Mouse (Mus musculus): Measurements from ENCODE around the gene Dcbld2. TPM values are rescaled to one million over a fixed set of nuclear protein-coding genes. Genes with fewer than 3 reads are reported as not detected.

The Dcbld2 gene
- polyA plus RNA-seq, 1 experiment from 2014 or later, result 8.7 TPM

GRCm38 (mm10) chr16:58474875-58475274 is 66.6 kb downstream of the Dcbld2 start:
- peaks cover 22% of the 10 kb centered on the region; the same call in 1 of the 2 replicates for H3K36me3 ChIP-seq (replicated peaks; ENCODE audit: control insufficient read depth, insufficient read depth)
- no peak overlapping the region for H3K4me3 ChIP-seq (replicated peaks; ENCODE audit: low read length)
- H3K27ac ChIP-seq, result no peak overlapping the region
- no peak for DNase-seq (ENCODE audit: low spot score)
- WGBS, result 57% methylated on average over 3 of the region's 3 CpGs
- no peak for ATAC-seq (ENCODE audit: low FRiP score)
- no peak overlapping the region for H3K4me2 ChIP-seq (replicated peaks)
- no peak overlapping the region for H3K9ac ChIP-seq
- peaks cover 10% of the 10 kb centered on the region; the same call in 1 of the 2 replicates for H3K9me3 ChIP-seq (ENCODE audit: control insufficient read depth, low read length)
- H3K27me3 ChIP-seq (ENCODE audit: control insufficient read depth, insufficient read depth, low read length), result no peaks in the 10 kb centered on the region
- H3K4me1 ChIP-seq (replicated peaks; ENCODE audit: control insufficient read depth, insufficient read depth, low read length), result no peaks in the 10 kb centered on the region

GRCm38 (mm10) chr16:58475544-58476154 is 67.4 kb downstream of the Dcbld2 start:
- Histone ChIP-seq H3K36me3 (replicated peaks; ENCODE audit: control insufficient read depth, insufficient read depth) (peaks cover 22% of the 10 kb centered on the region; the same call in 1 of the 2 replicates), H3K27ac (no peak overlapping the region), H3K9me3 (ENCODE audit: control insufficient read depth, low read length) (peaks cover 10% of the 10 kb centered on the region; the same call in 1 of the 2 replicates), H3K4me3 (replicated peaks; ENCODE audit: low read length) (no peak overlapping the region), H3K27me3 (ENCODE audit: control insufficient read depth, insufficient read depth, low read length) (no peaks in the 10 kb centered on the region), H3K4me1 (replicated peaks; ENCODE audit: control insufficient read depth, insufficient read depth, low read length) (no peaks in the 10 kb centered on the region), H3K4me2 (replicated peaks) (no peak overlapping the region), H3K9ac (no peak overlapping the region)
- ATAC-seq (ENCODE audit: low FRiP score) (no peak), DNase-seq (ENCODE audit: low spot score) (no peak)
- WGBS, result 94% methylated on average over 3 of the region's 3 CpGs

DNA sequence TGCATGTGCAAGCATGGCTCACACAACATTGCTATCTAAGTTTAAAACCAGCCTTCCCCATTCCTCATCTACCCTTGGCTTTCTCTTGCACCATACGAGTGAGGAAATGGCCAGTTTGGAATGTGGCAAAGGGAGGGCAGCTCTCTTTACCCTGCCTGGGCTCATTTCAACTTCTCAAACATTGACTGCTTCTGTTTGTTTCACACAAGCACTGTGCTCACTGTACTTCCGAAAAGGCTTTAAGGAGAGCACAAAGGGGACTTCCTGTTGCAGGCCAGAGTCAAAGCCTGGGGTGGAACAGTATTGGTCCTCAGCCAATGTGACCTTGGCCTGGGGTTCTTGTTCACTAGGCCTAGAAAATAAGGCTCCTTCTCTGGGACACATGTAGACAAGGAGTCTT is 68.1 kb downstream of the Dcbld2 start:
- Histone ChIP-seq H3K9me3 (ENCODE audit: control insufficient read depth, low read length) (peaks cover 10% of the 10 kb centered on the region; the same call in 1 of the 2 replicates), H3K4me2 (replicated peaks) (no peak overlapping the region), H3K4me1 (replicated peaks; ENCODE audit: control insufficient read depth, insufficient read depth, low read length) (no peaks in the 10 kb centered on the region), H3K27me3 (ENCODE audit: control insufficient read depth, insufficient read depth, low read length) (no peaks in the 10 kb centered on the region), H3K27ac (no peak overlapping the region), H3K36me3 (replicated peaks; ENCODE audit: control insufficient read depth, insufficient read depth) (peaks cover 20% of the 10 kb centered on the region; the same call in 1 of the 2 replicates), H3K9ac (no peak overlapping the region), H3K4me3 (replicated peaks; ENCODE audit: low read length) (no peak overlapping the region)
- peak; percentile 53; the same call in 1 of the 2 replicates for ATAC-seq (ENCODE audit: low FRiP score)
- no peak for DNase-seq (ENCODE audit: low spot score)
- 67% methylated on average over 2 of the region's 2 CpGs for WGBS

DNA sequence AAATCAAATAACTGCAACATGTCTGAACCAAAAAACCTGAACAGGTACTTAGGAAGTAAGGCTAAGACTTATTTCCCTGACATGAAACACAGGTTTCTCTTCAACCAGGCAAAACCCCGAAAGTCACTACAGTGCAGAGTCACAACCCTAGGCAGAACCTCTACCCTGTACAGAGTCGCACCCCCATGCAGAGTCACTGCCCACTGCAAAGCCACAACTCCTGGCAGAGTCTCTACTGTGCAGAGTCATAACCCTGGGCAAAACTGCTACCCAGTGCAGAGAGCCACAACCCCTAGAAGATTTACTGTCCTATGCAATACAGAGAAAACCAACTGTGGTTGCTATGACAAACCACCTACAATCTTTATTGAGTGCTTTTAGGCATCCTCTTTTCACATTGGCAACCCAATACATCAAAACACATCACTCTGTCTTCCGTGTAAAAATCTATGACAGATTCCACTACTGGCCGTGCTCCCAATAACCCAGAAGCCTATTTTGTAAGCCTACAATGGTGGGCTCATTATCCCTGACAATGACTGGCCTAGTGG is 71.7 kb downstream of the Dcbld2 start:
- Histone ChIP-seq H3K36me3 (replicated peaks; ENCODE audit: control insufficient read depth, insufficient read depth) (no peaks in the 10 kb centered on the region), H3K27ac (no peak overlapping the region), H3K4me2 (replicated peaks) (no peak overlapping the region), H3K4me3 (replicated peaks; ENCODE audit: low read length) (no peak overlapping the region), H3K27me3 (ENCODE audit: control insufficient read depth, insufficient read depth, low read length) (no peaks in the 10 kb centered on the region), H3K9ac (no peak overlapping the region), H3K4me1 (replicated peaks; ENCODE audit: control insufficient read depth, insufficient read depth, low read length) (no peaks in the 10 kb centered on the region), H3K9me3 (ENCODE audit: control insufficient read depth, low read length) (peaks cover 10% of the 10 kb centered on the region; the same call in 1 of the 2 replicates)
- WGBS, result 86% methylated on average over 4 of the region's 4 CpGs
- DNase-seq (ENCODE audit: low spot score) (no peak), ATAC-seq (ENCODE audit: low FRiP score) (no peak)

GRCm38 (mm10) chr16:58481219-58481905 is 73.1 kb downstream of the Dcbld2 start:
- H3K4me1 ChIP-seq (replicated peaks; ENCODE audit: control insufficient read depth, insufficient read depth, low read length), result no peaks in the 10 kb centered on the region
- WGBS, result 82% methylated on average over 9 of the region's 9 CpGs
- peaks cover 10% of the 10 kb centered on the region; the same call in 1 of the 2 replicates for H3K9me3 ChIP-seq (ENCODE audit: control insufficient read depth, low read length)
- no peak overlapping the region for H3K4me3 ChIP-seq (replicated peaks; ENCODE audit: low read length)
- DNase-seq (ENCODE audit: low spot score), result no peak
- no peak overlapping the region for H3K27ac ChIP-seq
- H3K4me2 ChIP-seq (replicated peaks), result no peak overlapping the region
- no peak for ATAC-seq (ENCODE audit: low FRiP score)
- no peaks in the 10 kb centered on the region for H3K27me3 ChIP-seq (ENCODE audit: control insufficient read depth, insufficient read depth, low read length)
- no peaks in the 10 kb centered on the region for H3K36me3 ChIP-seq (replicated peaks; ENCODE audit: control insufficient read depth, insufficient read depth)
- H3K9ac ChIP-seq, result no peak overlapping the region

DNA sequence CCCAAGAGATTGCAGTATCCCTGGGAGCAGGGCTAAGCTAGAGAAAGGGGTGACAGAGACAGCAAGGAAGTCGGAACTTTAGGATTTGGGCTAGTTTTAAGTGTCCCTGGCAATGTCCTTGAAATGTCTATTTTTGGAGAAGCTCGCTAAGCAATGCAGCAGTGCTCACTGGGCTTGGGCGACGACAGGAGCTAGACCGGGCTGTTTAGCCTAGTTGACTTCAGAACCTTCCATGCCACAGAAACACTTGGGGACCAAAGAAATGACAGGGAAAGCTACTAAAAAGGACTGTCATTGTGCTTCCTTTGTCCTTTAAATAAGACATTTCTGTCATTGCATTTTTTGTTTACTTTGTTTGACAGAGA is 73.6 kb downstream of the Dcbld2 start:
- DNase-seq (ENCODE audit: low spot score) (no peak), ATAC-seq (ENCODE audit: low FRiP score) (no peak)
- no peaks in the 10 kb centered on the region for H3K4me1 ChIP-seq (replicated peaks; ENCODE audit: control insufficient read depth, insufficient read depth, low read length)
- no peak overlapping the region for H3K4me3 ChIP-seq (replicated peaks; ENCODE audit: low read length)
- no peak overlapping the region for H3K9ac ChIP-seq
- no peak overlapping the region for H3K27ac ChIP-seq
- H3K4me2 ChIP-seq (replicated peaks), result no peak overlapping the region
- 87% methylated on average over 5 of the region's 5 CpGs for WGBS
- peaks cover 10% of the 10 kb centered on the region; the same call in 1 of the 2 replicates for H3K9me3 ChIP-seq (ENCODE audit: control insufficient read depth, low read length)
- H3K36me3 ChIP-seq (replicated peaks; ENCODE audit: control insufficient read depth, insufficient read depth), result no peaks in the 10 kb centered on the region
- no peaks in the 10 kb centered on the region for H3K27me3 ChIP-seq (ENCODE audit: control insufficient read depth, insufficient read depth, low read length)

DNA sequence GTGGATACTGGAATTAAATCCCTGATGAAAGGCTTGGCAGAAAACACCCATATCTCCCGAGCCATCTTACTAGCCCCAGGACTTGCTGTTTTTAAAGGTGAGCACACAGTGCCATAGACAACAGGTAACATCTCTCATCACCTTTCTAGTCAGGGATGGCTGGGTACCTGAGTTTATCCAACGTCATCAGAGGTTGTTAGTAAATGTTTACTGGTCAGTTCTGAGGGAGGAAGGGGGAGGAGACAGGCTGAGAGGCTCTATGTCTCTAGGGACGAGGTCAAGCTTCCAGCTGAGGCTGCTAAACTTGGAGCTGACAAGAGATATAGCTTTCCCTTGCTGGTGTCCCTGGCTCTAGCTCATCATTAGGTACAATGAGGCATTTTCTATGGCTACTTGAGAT is 74.1 kb downstream of the Dcbld2 start:
- Histone ChIP-seq H3K27me3 (ENCODE audit: control insufficient read depth, insufficient read depth, low read length) (no peaks in the 10 kb centered on the region), H3K9me3 (ENCODE audit: control insufficient read depth, low read length) (peaks cover 10% of the 10 kb centered on the region; the same call in 1 of the 2 replicates), H3K4me2 (replicated peaks) (no peak overlapping the region), H3K4me3 (replicated peaks; ENCODE audit: low read length) (no peak overlapping the region), H3K9ac (no peak overlapping the region), H3K27ac (no peak overlapping the region), H3K4me1 (replicated peaks; ENCODE audit: control insufficient read depth, insufficient read depth, low read length) (no peaks in the 10 kb centered on the region), H3K36me3 (replicated peaks; ENCODE audit: control insufficient read depth, insufficient read depth) (no peaks in the 10 kb centered on the region)
- DNase-seq (ENCODE audit: low spot score), result no peak
- 73% methylated on average over 3 of the region's 3 CpGs for WGBS
- no peak for ATAC-seq (ENCODE audit: low FRiP score)

GRCm38 (mm10) chr16:58487861-58488260 is 79.6 kb downstream of the Dcbld2 start:
- Histone ChIP-seq H3K27me3 (ENCODE audit: control insufficient read depth, insufficient read depth, low read length) (no peaks in the 10 kb centered on the region), H3K27ac (no peak overlapping the region), H3K4me1 (replicated peaks; ENCODE audit: control insufficient read depth, insufficient read depth, low read length) (no peaks in the 10 kb centered on the region), H3K9ac (no peak overlapping the region), H3K36me3 (replicated peaks; ENCODE audit: control insufficient read depth, insufficient read depth) (no peaks in the 10 kb centered on the region), H3K9me3 (ENCODE audit: control insufficient read depth, low read length) (no peaks in the 10 kb centered on the region), H3K4me2 (replicated peaks) (no peak overlapping the region), H3K4me3 (replicated peaks; ENCODE audit: low read length) (no peak overlapping the region)
- no peak for DNase-seq (ENCODE audit: low spot score)
- WGBS, result 91% methylated on average over 6 of the region's 6 CpGs
- ATAC-seq (ENCODE audit: low FRiP score), result no peak

DNA sequence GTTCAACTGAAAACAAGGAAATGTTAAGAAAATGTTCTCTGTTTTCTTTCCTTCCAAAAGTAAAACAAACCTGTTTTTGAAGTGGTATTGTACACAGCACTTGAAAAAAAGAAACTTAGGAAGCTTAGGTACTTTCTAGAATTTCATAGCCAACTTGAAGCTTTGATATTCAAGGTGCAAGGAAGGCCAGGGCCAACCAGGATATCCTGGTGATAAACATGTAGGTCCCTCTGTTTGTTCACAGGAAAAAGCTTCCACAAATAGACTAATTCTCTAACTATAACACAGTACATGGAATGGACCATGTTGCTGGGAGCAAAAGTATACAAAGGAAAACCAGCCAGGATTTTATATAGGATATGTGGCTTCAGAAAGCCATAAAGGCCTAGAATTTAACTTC is 88.5 kb downstream of the Dcbld2 start:
- no peak for ATAC-seq (ENCODE audit: low FRiP score)
- Histone ChIP-seq H3K4me1 (replicated peaks; ENCODE audit: control insufficient read depth, insufficient read depth, low read length) (0 out of 2 replicates have a peak, but pooled peaks cover 5% of the 10 kb centered on the region), H3K27me3 (ENCODE audit: control insufficient read depth, insufficient read depth, low read length) (no peaks in the 10 kb centered on the region), H3K27ac (no peak overlapping the region), H3K9ac (no peak overlapping the region), H3K4me2 (replicated peaks) (no peak overlapping the region), H3K4me3 (replicated peaks; ENCODE audit: low read length) (no peak overlapping the region), H3K36me3 (replicated peaks; ENCODE audit: control insufficient read depth, insufficient read depth) (no peaks in the 10 kb centered on the region), H3K9me3 (ENCODE audit: control insufficient read depth, low read length) (no peaks in the 10 kb centered on the region)
- DNase-seq (ENCODE audit: low spot score), result no peak
